Mouse (Mus musculus) cortical plate, adult 2 months (tissue): ENCODE data around the gene Slc16a3.

ENCODE experiments used
- CTCF ChIP-seq: fragments of 200-500 bp; IDR thresholded peaks from 2 replicates; pipeline ENCODE4 v1.5.1; 2011; ENCODE audit warnings: mild to moderate bottlenecking, control low read depth, low read length; ENCODE audit not compliant: insufficient read depth; ENCODE audit errors: extremely low read depth
- POLR2A ChIP-seq: fragments of 200-500 bp; IDR thresholded peaks from 2 replicates; pipeline ENCODE4 v1.6.1; 2011; ENCODE audit warnings: mild to moderate bottlenecking, low read length, control low read depth; ENCODE audit not compliant: insufficient read depth; ENCODE audit errors: extremely low read depth

DNA sequence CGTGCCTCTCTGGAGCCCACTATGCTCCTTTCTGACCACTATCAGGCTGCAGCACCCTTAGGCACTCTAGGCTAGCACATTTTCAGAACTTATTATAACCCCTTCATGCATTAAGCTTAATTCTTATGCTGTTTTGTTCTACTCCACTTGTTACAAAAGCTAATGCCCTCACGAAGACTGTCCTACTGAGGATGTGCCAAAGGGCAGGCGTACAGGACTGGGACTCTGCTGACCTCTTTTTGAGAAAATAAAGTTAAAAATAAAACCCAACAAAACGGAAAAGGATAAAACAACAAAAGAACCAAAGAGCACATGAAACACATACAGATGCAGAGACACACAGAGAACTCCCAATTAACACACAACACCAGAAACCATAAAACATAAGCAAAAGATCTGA lies 33.4 kb downstream of the Slc16a3 start:
- TF ChIP-seq POLR2A = no peak
- no peak for TF ChIP-seq CTCF
